Mouse (Mus musculus) spleen, adult 2 months (tissue): ENCODE results near the gene Ccnl1. TPM values are rescaled to one million over a fixed set of nuclear protein-coding genes. Genes with fewer than 3 reads are reported as not detected.

Experiments used
- DNase-seq, 2 experiments: peaks; one replicate each; pipeline versions ENCODE4 v3.0.0 to v3.0.0-alpha.2; 2012 to 2021; ENCODE audit warnings: low spot score in 2 of 2, low read depth in 1 of 2
- H3K27ac ChIP-seq: fragments of 200-500 bp; 2 replicates; pipeline ENCODE4 v1.5.1; 2012; ENCODE audit warnings: low read length, inconsistent platforms; ENCODE audit not compliant: insufficient read depth
- H3K27me3 ChIP-seq: fragments of 200-500 bp; 2 replicates; pipeline ENCODE4 v1.6.1; 2012; ENCODE audit warnings: mild to moderate bottlenecking, moderate library complexity, low read length, inconsistent platforms; ENCODE audit not compliant: control insufficient read depth, insufficient read depth
- H3K36me3 ChIP-seq: fragments of 200-500 bp; 2 replicates; pipeline ENCODE4 v1.6.1; 2012; ENCODE audit warnings: mild to moderate bottlenecking, low read length, inconsistent platforms; ENCODE audit not compliant: control insufficient read depth, insufficient read depth
- H3K4me1 ChIP-seq: fragments of 200-500 bp; 2 replicates; pipeline ENCODE4 v1.6.1; 2011; ENCODE audit warnings: inconsistent platforms; ENCODE audit not compliant: control insufficient read depth, insufficient read depth, insufficient read length
- H3K4me3 ChIP-seq: fragments of 200-500 bp; 2 replicates; pipeline ENCODE4 v1.5.1; 2011; ENCODE audit warnings: mild to moderate bottlenecking, inconsistent platforms; ENCODE audit not compliant: insufficient read depth, insufficient read length; ENCODE audit errors: extremely low read depth
- CTCF ChIP-seq: fragments of 200-500 bp; IDR thresholded peaks from 2 replicates; pipeline ENCODE4 v1.5.1; 2011; ENCODE audit warnings: mild to moderate bottlenecking, inconsistent platforms; ENCODE audit not compliant: insufficient read depth, insufficient read length, insufficient replicate concordance; ENCODE audit errors: extremely low read depth
- POLR2A ChIP-seq: fragments of 200-500 bp; IDR thresholded peaks from 2 replicates; pipeline ENCODE4 v1.6.1; 2011; ENCODE audit warnings: low read depth, low read length, inconsistent platforms
- WGBS: fragments of 180-500 bp; shearing (Covaris S2); methylation state at CpG from one replicate; pipeline ENCODE4 v1.1.7; 2018; 5-methylcytosine and 5-hydroxymethylcytosine counted together
- polyA plus RNA-seq: library from polyadenylated mRNA; depleted of rRNA; stranded (reverse); fragments of >200 nt; gene quantifications from 2 replicates; pipeline ENCODE4 v1.2.3, GENCODE M21; 2012; rRNA removed

The Ccnl1 gene
- 52.5 and 95.8 TPM in 2 replicates for polyA plus RNA-seq

GRCm38 (mm10) chr3:65958102-65958839 is at the start of gene Ccnl1:
Ccnl1 (minus strand) TSS chr3:65958249.
- WGBS: under 1% methylated on average over 69 of the region's 70 CpGs
- H3K27me3 ChIP-seq: no peaks in the 10 kb centered on the region
- peak; percentile 88 to 96 for DNase-seq
- TF ChIP-seq POLR2A (peak; percentile 89), CTCF (no peak)
- H3K27ac ChIP-seq: peak within 1 kb of the TSS; percentile 99
- peaks cover 18% of the 10 kb centered on the region for H3K36me3 ChIP-seq
- H3K4me3 ChIP-seq: peak within 1 kb of the TSS; percentile 93
- H3K4me1 ChIP-seq: peaks cover 12% of the 10 kb centered on the region

- Histone ChIP-seq H3K36me3 (no peaks in the 10 kb centered on the region), H3K4me3 (no peak overlapping the region), H3K27me3 (no peaks in the 10 kb centered on the region), H3K4me1 (no peaks in the 10 kb centered on the region), H3K27ac (no peak overlapping the region)
- DNase-seq: no peak
- TF ChIP-seq POLR2A (no peak), CTCF (no peak)
- 69% methylated on average over 4 of the region's 4 CpGs for WGBS
Observed at GRCm38 (mm10) chr3:66004989-66005388, 46.9 kb upstream of the Ccnl1 start.

- no peak for DNase-seq
- 15% methylated on average over 7 of the region's 7 CpGs for WGBS
- no peak for TF ChIP-seq CTCF
- TF ChIP-seq POLR2A: no peak
Observed at GRCm38 (mm10) chr3:66004220-66004951, 46.3 kb upstream of the Ccnl1 start.

GRCm38 (mm10) chr3:66000400-66000799 is 42.4 kb upstream of the Ccnl1 start:
- Histone ChIP-seq H3K36me3 (no peaks in the 10 kb centered on the region), H3K27ac (no peak overlapping the region), H3K4me3 (no peak overlapping the region), H3K4me1 (no peaks in the 10 kb centered on the region), H3K27me3 (no peaks in the 10 kb centered on the region)
- no peak for DNase-seq
- TF ChIP-seq POLR2A (no peak), CTCF (no peak)
- 94% methylated on average over 2 of the region's 2 CpGs for WGBS

More at GRCm38 (mm10) chr3:66004220-66004951, 46.3 kb upstream of the Ccnl1 start:
- no peak overlapping the region for H3K4me3 ChIP-seq
- H3K27me3 ChIP-seq: no peaks in the 10 kb centered on the region
- H3K27ac ChIP-seq: no peak overlapping the region
- H3K36me3 ChIP-seq: no peaks in the 10 kb centered on the region
- H3K4me1 ChIP-seq: no peaks in the 10 kb centered on the region

GRCm38 (mm10) chr3:65997360-65998008 is 39.4 kb upstream of the Ccnl1 start:
- H3K27ac ChIP-seq: no peak overlapping the region
- no peak for DNase-seq
- H3K27me3 ChIP-seq: no peaks in the 10 kb centered on the region
- no peak for TF ChIP-seq CTCF
- no peak for TF ChIP-seq POLR2A
- H3K4me3 ChIP-seq: no peak overlapping the region
- no peaks in the 10 kb centered on the region for H3K4me1 ChIP-seq
- no peaks in the 10 kb centered on the region for H3K36me3 ChIP-seq
- WGBS: 36% methylated on average over 7 of the region's 7 CpGs

GRCm38 (mm10) chr3:65992395-65993340 is 34.6 kb upstream of the Ccnl1 start:
- no peak for DNase-seq
- Histone ChIP-seq H3K36me3 (no peaks in the 10 kb centered on the region), H3K27me3 (no peaks in the 10 kb centered on the region), H3K27ac (no peak overlapping the region), H3K4me1 (no peaks in the 10 kb centered on the region), H3K4me3 (no peak overlapping the region)
- WGBS: 85% methylated on average over 11 of the region's 11 CpGs
- TF ChIP-seq CTCF: no peak
- TF ChIP-seq POLR2A: no peak
